Mouse (Mus musculus) A20 (cell line): ENCODE data around the gene Pcgf3.
A peak's percentile ranks its signal among the peaks of the same experiment; 100 is the strongest.

Experiments used
- DNase-seq: peaks from one replicate; pipeline ENCODE4 v3.0.0-alpha.2; 2011; ENCODE audit warnings: low read depth, low spot score

The Pcgf3 gene

GRCm38 (mm10) chr5:108461082-108462065 is at the start of gene Pcgf3:
Gene Pcgf3, plus strand, starts transcription at chr5:108461232.
- peak; percentile 98 for DNase-seq

GRCm38 (mm10) chr5:108414711-108415110 is 46.3 kb upstream of the Pcgf3 start:
- DNase-seq = no peak

GRCm38 (mm10) chr5:108422741-108423140 is 38.3 kb upstream of the Pcgf3 start:
- no peak for DNase-seq

DNA sequence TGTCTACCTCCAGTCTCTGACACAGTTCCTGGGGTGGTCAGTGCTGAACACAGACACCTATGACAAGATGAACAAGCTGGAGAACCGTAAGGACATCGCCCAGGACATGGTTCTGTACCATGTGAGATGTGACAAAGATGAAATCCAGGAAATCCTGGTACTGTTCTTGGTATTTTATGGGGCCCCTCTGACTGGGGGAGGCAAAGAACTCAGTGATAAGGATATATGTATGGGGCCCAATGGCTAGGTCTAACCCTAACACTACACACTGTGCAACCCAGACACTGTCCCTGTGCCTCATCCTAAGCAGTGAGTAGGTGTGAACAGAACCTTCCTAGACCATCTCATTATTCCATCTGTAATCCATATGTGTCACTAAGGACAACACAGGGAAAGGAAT is 37.6 kb upstream of the Pcgf3 start:
- DNase-seq = no peak

DNA sequence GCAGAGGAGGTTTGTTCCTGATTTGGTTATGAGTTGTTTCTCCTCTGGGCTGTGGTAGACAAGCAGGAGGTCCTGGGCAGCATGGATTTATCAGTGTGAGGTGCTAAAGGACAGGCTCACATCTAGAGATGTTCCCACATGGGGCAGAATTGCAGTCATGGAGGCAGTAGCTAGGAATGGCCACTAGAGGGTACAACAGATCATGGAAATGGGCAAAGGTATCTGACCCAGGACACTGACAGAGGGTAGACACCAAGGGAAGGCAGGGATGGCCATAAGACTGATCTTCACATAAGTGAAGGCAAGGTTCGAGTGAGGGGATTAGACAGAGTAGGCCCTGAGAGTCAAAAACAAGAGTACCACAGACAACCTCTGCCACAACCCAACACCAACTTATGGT is 33.8 kb upstream of the Pcgf3 start:
- DNase-seq = peak; percentile 57

DNA sequence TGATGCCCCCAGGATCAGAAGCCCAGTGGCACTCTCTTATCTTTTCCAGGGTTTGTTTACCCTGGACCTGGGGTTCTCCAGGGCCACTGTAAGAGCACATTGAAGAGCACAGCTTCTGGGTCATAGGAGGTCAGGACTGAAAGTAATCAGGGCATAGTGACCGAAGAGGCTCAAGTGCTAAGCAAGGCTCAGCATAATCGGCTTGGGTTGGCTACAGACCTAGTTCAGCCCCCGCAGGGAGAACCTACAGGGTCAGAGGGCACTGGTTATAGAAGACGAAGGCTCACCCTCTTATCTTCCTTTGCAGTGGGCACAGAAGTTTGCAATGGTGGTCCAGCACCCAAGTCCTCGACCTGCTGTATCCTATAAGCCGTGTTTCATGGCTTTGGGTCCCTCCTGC is 29.8 kb upstream of the Pcgf3 start:
- no peak for DNase-seq

DNA sequence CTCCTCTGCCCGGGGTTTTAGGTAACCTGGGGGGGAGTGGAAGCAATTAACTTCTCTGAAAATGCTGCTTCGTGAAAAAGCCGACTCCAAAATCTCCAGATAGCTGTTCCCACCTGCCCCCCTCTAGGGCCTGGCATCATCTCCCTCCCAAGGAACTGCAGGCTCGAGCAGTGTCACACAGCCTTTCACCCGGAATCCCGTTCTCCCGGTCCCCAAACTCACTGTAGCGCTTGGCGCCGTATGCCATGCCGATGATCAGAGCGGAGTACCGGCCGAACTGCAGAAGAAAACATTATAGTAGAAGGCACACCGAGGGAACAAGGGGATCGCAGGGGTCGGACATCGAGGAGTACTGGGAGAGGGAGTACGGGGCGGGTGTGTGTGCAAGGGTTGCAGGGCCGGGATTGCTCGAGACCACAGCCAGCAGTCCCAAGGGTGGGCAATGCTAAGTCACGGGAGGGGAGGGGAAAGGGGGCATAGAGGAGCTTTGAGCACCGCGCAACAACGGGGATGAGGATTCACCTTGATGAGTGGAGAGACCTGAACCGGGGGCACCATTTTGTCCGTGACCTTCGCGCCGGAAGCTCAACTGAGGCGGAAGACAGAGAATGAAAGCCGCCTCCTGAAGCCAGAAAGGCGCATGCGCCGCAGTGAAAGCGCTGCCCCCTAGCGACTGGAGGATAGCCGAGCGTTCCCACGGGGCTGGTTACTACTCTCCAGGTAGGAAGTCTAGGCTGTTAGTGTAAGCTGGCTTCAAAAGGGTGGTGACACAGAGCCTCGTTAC is 27.0 kb upstream of the Pcgf3 start, which contains the start of gene Atp5k:
Atp5k (minus strand) TSS at position 645 of the 784 bp plus-strand sequence.
- peak; percentile 93 for DNase-seq

GRCm38 (mm10) chr5:108436101-108436500 is 24.9 kb upstream of the Pcgf3 start:
- DNase-seq = no peak

DNA sequence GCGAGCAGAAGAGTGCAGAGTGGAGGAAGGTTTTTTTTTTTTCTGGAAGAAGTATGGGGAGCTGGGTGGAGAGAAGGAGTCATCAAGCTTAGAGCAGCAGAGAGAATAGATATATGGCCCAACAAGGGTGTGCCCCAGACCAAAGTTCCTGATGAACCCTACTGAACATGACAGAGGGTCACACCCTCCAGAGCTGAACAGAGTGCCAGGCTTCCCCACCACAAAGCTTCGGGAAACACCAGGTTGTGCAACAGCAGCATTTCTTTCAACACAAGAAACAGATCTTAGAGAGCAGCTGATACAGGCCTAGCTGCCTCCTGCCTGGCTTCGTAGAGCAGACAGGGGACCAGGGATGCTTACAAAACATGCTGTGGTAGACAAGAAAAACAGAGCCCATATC is 14.1 kb upstream of the Pcgf3 start:
- no peak for DNase-seq

- no peak for DNase-seq
These were observed 13.2 kb upstream of the Pcgf3 start for GRCm38 (mm10) chr5:108447857-108448256.

DNA sequence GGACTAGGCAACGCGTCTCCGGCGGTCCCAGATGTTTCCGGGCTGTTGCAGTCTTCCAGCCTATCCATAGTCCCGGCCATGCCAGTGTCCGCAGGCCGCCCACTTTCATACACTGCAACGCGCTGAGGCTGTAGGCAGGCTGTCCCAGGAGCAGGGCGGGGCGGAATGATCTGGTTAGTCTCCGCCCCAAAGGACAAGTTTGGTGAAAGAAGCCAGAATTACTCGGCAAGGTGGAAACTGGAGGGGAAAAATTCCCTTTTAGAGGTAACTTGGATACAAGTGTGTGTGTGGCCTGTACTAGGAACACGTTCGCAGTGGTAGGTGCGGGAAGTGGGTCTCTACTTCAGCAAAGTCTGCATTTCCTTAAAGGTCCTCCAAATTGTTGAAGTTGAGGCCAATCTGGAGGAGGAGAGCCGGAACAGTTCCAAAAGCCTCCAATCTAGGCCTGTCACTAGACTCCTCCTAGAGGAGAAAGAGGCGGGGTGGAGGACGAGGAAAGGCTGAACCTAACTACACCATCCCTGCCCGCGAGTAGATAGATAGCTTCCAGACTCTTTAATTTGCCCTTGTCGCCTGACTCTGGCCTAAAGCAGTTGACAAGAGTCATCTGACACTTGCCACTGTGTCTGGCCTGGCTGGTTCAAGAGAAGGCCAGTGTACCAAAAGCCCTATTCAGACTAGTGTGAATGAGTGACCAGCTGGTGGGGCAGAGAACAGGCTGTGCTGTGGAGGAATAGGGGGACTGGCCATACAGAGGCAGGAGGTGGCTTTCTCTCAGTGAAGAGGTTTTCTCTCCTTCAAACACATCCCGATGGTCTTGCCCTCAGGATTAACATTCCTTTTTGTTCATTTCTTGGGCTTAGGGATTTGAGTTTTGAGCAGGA is 12.0 kb upstream of the Pcgf3 start, which contains the start of gene Mfsd7a:
Mfsd7a (minus strand) TSS at position 107 of the 884 bp plus-strand sequence.
- DNase-seq = no peak

- DNase-seq = no peak
These were observed 10.0 kb upstream of the Pcgf3 start for GRCm38 (mm10) chr5:108450837-108451540.

GRCm38 (mm10) chr5:108451611-108452010 is 9.4 kb upstream of the Pcgf3 start:
- no peak for DNase-seq

DNA sequence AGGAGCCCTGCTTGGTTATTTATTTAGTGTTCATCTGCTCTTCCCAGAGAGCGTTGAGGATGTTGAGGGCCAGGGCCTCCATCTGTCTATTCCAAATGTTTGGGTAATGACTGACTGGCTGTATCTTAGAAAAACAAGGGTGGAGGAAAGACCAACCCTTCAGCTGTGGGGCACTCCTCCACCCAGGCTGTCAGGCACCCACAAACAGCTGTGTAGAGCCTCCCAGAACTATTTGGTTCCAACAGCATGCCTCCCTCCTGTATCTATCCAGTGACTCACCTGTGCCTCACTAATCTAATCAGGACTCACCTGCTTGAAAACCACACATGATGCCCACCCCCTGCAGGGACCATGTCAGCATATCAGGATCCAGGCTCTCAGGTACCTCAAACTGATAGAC is 8.6 kb upstream of the Pcgf3 start:
- no peak for DNase-seq

DNA sequence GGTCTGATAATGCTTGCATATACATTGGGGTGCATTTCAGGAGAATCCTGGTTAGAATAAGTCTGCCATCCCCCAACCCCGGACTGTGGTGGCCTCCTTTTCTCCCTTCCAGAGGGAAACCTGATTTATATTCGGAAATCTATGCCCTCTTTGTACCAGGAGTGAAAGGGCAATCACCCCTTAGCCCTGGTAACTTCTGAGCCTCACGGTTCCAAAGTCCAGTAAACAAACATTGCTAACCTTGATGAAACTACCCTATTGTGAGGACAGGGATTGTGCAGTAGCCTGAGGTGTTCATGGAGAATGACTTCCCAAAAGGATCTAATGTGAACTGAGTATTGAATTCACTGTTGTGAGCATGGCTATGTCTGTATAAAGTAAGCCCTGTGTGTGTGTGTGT is 6.9 kb upstream of the Pcgf3 start:
- no peak for DNase-seq

DNA sequence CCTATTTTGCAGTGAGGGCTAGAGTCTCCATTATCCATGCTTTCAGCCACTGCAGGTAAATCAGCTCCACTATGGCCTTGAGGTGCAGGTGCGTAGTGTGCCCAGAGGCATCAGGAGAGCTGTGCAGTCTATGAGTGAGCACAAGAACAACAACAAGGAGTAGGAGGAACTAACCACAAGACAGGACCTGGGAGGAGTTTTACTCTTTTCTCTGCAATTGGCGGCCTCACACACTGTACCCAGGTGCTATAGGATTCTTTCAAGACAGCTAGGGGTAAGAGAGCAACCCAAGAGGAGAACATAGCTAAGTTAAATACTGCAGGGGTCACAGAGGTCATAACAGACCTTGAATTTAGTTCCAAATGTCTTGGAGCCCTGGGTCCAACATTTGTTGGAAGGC is 2.3 kb upstream of the Pcgf3 start:
- DNase-seq = peak; percentile 14

- no peak for DNase-seq
These were observed 571 bp upstream of the Pcgf3 start for GRCm38 (mm10) chr5:108460461-108460860.

- peak; percentile 19 for DNase-seq
These were observed 1.4 kb downstream of the Pcgf3 start for GRCm38 (mm10) chr5:108462446-108462845.

- no peak for DNase-seq
These were observed 4.3 kb downstream of the Pcgf3 start for GRCm38 (mm10) chr5:108465131-108465891.

- DNase-seq = no peak
These were observed 5.6 kb downstream of the Pcgf3 start for GRCm38 (mm10) chr5:108466647-108467046.
